Mouse (Mus musculus) midbrain, postnatal 0 days (tissue): ENCODE measurements at regions not wholly inside any gene's neighbourhood (a gene's known extent, or its start where the extent isn't known, plus 50 kb on each side); places are given as distances from the start of the nearest gene placed in this dataset.

ENCODE experiments used
- ATAC-seq: fragments of 200-750 bp; cut with Nextera tagmentation; 2 replicates; pipeline ENCODE4 v1.8.0; 2017; ENCODE audit warnings: moderate number of reproducible peaks, mild to moderate bottlenecking, moderate TSS enrichment, moderate library complexity; ENCODE audit not compliant: low FRiP score
- DNase-seq: peaks from one replicate; pipeline ENCODE4 v3.0.0-alpha.2; 2015; ENCODE audit warnings: low spot score
- H3K27ac ChIP-seq: fragments of 300-500 bp; sonication (generic); 2 replicates; pipeline ENCODE4 v1.5.1; 2014; ENCODE audit warnings: low read depth, mild to moderate bottlenecking, low read length, mixed read lengths
- H3K27me3 ChIP-seq: fragments of 300-500 bp; sonication (generic); 2 replicates; pipeline ENCODE4 v1.6.1; 2014; ENCODE audit warnings: low read length, control low read depth, mixed read lengths; ENCODE audit not compliant: insufficient read depth
- H3K36me3 ChIP-seq: fragments of 300-500 bp; sonication (generic); 2 replicates; pipeline ENCODE4 v1.6.1; 2014; ENCODE audit warnings: low read length, control low read depth, mixed read lengths; ENCODE audit not compliant: insufficient read depth
- H3K4me1 ChIP-seq: fragments of 300-500 bp; sonication (generic); 2 replicates; pipeline ENCODE4 v1.6.1; 2014; ENCODE audit warnings: mild to moderate bottlenecking, control low read depth, antibody characterized with exemption, low read length, mixed read lengths; ENCODE audit not compliant: insufficient read depth
- H3K4me2 ChIP-seq: fragments of 300-500 bp; sonication (generic); 2 replicates; pipeline ENCODE4 v1.6.1; 2014; ENCODE audit warnings: low read depth, mild to moderate bottlenecking, low read length, mixed read lengths; ENCODE audit not compliant: poor library complexity, severe bottlenecking
- H3K4me3 ChIP-seq: fragments of 300-500 bp; sonication (generic); 2 replicates; pipeline ENCODE4 v1.5.1; 2014; ENCODE audit warnings: low read depth, mild to moderate bottlenecking, low read length, moderate library complexity
- H3K9ac ChIP-seq: fragments of 300-500 bp; sonication (generic); replicated peaks from 2 replicates; pipeline ENCODE4 v1.6.1; 2014; ENCODE audit warnings: mild to moderate bottlenecking, low read length, moderate library complexity, mixed read lengths; ENCODE audit not compliant: poor library complexity, severe bottlenecking
- H3K9me3 ChIP-seq: fragments of 300-500 bp; sonication (generic); 2 replicates; pipeline ENCODE4 v1.6.1; 2016; ENCODE audit warnings: low read length, control low read depth
- CTCF ChIP-seq: IDR thresholded peaks from 2 replicates; pipeline ENCODE4 v1.5.1; 2016; ENCODE audit warnings: antibody characterized with exemption, mild to moderate bottlenecking
- whole genome bisulfite sequencing: fragments of 180-500 bp; shearing (Covaris S2); extraction: QIAGEN DNeasy Blood & Tissue Kit; methylation state at CpG from one replicate; pipeline ENCODE4 v1.1.7; 2014; 5-methylcytosine and 5-hydroxymethylcytosine counted together

DNA sequence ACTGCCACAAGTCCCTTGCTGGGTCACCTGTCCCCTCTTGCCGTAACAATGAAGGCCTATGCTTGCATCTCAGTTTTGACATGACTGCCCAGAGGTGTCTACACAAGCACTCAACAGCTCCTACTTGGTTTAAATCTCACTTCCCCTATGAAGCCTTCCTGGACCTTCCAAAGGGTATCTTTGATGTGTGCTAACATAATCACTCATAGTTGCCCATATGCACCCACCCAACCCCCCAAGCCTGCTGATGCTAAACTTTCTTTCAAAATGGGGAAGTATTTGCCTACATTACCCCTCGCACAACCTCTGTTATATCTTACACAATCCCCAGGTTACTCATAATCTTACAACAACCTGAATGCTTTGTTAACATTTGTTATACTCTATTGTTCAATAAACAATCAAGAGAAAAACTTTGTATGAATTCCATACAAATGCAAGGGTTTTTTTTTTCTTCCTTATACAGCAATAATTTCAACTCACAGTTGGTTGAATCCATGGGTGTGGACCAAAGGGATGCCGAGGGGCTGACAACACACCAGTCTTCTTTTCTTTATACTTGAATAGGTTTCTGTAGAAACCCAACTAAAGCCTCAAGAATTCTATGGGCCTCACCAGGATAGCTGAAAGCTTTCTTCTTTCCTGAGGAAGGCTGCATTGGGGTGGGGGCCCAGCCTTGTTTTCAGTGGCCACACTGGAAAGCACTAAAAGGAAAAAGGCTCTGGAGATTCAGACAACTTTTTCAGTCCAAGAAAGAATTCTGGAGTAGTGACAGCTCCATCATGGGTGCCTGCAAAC lies 157.5 kb upstream of the Jun start:
- Histone ChIP-seq H3K4me1 (no peaks in the 10 kb centered on the region), H3K9ac (no peak overlapping the region), H3K9me3 (no peaks in the 10 kb centered on the region), H3K4me3 (no peak overlapping the region), H3K4me2 (no peak overlapping the region), H3K27ac (no peak overlapping the region), H3K36me3 (no peaks in the 10 kb centered on the region), H3K27me3 (no peaks in the 10 kb centered on the region)
- no peak for TF ChIP-seq CTCF
- 63% methylated on average over 3 of the region's 3 CpGs for WGBS
- DNase-seq (peak; percentile 52), ATAC-seq (no peak)

DNA sequence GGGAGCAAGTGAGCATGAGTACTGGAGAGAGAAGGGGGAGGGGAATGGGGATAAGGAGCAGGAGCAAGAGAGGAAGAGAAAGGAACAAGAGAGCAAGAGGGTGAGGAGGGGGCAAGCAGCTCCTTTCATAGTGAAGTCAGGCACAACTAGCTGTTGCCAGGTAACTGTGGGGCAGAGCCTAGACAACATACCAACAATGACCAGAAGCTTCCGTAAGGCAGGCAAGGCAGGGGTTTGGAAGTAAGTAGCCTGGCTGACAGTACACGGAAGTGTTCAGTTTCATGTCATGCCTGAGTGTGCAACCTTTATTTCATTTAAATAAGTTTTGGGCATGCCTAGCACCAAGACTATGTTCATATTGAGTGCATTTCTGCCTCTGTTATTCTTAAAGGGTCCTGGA lies 160.5 kb upstream of the Jun start:
- Histone ChIP-seq H3K4me2 (no peak overlapping the region), H3K4me3 (no peak overlapping the region), H3K9me3 (no peaks in the 10 kb centered on the region), H3K27ac (no peak overlapping the region), H3K36me3 (no peaks in the 10 kb centered on the region), H3K4me1 (no peaks in the 10 kb centered on the region), H3K27me3 (no peaks in the 10 kb centered on the region), H3K9ac (no peak overlapping the region)
- ATAC-seq (no peak), DNase-seq (no peak)
- TF ChIP-seq CTCF: no peak
- 47% methylated on average over 2 of the region's 2 CpGs for WGBS

DNA sequence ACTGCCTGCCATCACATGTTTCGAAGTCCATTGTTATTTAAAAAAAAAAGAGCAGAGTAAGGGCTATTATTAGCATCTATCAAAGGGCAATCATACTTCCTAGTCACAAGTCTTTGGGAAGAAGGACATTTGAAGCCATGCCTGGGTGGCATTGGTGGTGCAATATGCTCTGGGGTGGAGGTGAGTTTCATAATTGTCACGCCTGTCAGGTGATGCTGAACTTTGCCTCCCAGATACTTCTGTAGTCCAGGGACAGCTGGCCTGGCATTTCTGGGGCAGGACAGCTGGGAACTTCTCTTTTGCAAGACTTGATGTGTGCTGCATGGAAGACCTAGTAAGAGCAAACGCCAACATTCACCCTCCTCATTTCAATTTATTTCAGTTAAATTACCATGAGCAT lies 161.0 kb upstream of the Jun start:
- H3K9me3 ChIP-seq: no peaks in the 10 kb centered on the region
- 86% methylated on average over 3 of the region's 3 CpGs for WGBS
- TF ChIP-seq CTCF: no peak

DNA sequence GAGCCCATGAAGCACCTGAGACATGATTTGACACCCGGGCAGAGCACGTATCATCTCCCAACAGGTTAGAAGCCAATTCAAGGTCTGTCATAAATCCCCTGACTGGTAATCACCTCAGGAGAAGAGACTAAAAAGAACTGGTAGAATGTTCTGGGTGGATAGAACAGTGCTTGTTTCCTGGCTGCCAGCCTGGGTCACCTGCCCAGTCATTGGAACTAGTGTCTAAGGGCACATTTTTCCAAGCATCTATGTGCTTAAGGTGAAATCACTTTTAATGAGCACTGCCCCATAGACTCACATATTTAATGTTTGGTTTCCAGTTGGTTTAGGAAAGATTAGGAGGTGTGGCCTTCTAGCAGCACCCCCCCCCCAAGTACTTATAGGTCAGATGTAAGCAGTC lies 162.0 kb upstream of the Jun start:
- no peaks in the 10 kb centered on the region for H3K9me3 ChIP-seq
- no peak for TF ChIP-seq CTCF
- H3K27me3 ChIP-seq: no peaks in the 10 kb centered on the region
- no peak overlapping the region for H3K4me3 ChIP-seq
- no peak overlapping the region for H3K27ac ChIP-seq
- no peaks in the 10 kb centered on the region for H3K36me3 ChIP-seq
- no peak overlapping the region for H3K4me2 ChIP-seq
- DNase-seq: no peak
- no peaks in the 10 kb centered on the region for H3K4me1 ChIP-seq
- WGBS: 97% methylated on average over 2 of the region's 2 CpGs
- ATAC-seq: no peak
- no peak overlapping the region for H3K9ac ChIP-seq

More for the DNA sequence above, 161.0 kb upstream of the Jun start:
- no peaks in the 10 kb centered on the region for H3K36me3 ChIP-seq
- ATAC-seq (no peak), DNase-seq (no peak)
- no peak overlapping the region for H3K4me3 ChIP-seq
- no peaks in the 10 kb centered on the region for H3K27me3 ChIP-seq
- H3K27ac ChIP-seq: no peak overlapping the region
- H3K4me1 ChIP-seq: no peaks in the 10 kb centered on the region
- H3K9ac ChIP-seq: no peak overlapping the region
- no peak overlapping the region for H3K4me2 ChIP-seq

DNA sequence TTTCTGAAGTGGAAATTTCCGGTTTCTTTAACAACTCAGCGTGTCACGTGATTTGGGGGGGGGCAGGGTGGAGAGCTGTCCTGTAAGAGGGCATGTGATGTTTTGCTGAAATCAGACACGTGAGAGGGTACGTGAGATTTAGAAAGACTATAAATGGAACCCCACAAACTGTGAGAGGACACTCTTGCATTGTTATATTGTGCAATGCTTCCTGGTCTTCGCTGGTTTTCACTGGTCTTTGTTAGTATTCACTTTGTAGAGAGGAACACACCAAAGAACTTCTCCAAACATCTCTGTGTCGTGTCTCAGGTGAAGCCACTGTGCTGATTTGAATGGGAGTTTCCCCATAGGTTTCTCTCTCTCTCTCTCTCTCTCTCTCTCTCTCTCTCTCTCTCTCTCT lies 163.2 kb upstream of the Jun start:
- Histone ChIP-seq H3K27ac (no peak overlapping the region), H3K4me1 (no peaks in the 10 kb centered on the region), H3K4me3 (no peak overlapping the region), H3K9me3 (no peaks in the 10 kb centered on the region), H3K4me2 (no peak overlapping the region), H3K27me3 (no peaks in the 10 kb centered on the region), H3K36me3 (no peaks in the 10 kb centered on the region), H3K9ac (no peak overlapping the region)
- 90% methylated on average over 7 of the region's 7 CpGs for WGBS
- no peak for TF ChIP-seq CTCF
- no peak for ATAC-seq
- DNase-seq: no peak

DNA sequence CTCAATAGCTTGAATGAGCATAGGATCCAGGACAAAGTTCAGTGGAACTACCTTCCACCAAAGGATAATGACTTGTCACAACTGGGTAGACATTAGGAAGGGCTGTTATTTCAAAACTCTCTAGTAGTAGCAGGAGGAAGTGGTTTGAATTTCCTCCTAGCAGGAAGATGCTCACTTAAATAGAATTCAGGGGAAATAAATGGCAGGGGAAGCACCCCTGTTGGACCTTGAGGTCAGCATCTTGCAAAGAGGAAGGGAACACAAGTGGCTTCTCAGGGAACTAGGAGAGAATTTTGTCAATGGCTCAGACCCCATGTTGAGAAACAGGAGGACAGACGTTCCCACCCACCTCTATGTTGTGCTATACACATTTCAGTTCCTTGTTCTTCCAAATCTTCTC lies 178.4 kb upstream of the Jun start:
- Histone ChIP-seq H3K27me3 (no peaks in the 10 kb centered on the region), H3K9me3 (no peaks in the 10 kb centered on the region), H3K4me1 (no peaks in the 10 kb centered on the region), H3K4me3 (no peak overlapping the region), H3K9ac (no peak overlapping the region), H3K36me3 (no peaks in the 10 kb centered on the region), H3K4me2 (no peak overlapping the region), H3K27ac (no peak overlapping the region)
- no peak for DNase-seq
- ATAC-seq: no peak
- no peak for TF ChIP-seq CTCF
- 59% methylated on average over 1 of the region's 1 CpGs for WGBS
